Mouse (Mus musculus): ENCODE results near the gene Il1r2. TPM values are rescaled to one million over a fixed set of nuclear protein-coding genes. Genes with fewer than 3 reads are reported as not detected.

The Il1r2 gene
- polyA plus RNA-seq, 1 experiment = 1.2 TPM

DNA sequence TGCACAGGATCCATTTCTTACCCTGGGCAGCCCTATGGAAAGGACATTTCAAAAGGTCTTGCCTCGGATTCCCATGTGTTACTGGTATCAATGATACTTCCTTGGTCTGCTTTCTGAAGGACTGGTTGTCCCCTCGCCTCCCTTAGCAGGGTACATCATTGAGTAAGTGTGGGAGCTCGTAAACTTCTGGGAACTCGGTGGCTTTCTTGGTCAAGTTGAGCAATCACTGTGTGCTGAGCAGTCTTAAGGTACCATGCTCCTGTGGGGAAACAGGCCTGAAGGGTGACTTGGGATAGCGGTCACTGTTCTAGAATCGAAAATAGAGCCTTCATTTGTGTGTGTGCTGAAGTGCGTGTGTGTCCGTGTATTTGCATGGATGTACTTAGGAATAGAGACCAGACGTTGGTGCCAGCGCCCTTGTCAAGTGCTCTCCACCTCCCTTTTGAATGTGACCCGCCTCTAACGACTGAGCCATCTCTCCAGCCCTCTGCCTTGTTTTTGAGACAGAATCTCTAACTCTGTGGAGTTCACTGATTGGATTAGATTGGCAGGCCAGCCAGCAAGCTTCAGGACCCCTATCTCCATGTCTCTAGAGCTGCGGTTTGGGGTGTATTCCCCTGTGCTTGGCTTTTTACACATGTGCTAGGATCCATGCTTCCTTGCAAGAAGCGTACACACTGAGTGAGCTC is 43.4 kb upstream of the Il1r2 start:
- no peak overlapping the region for H3K4me3 ChIP-seq (ENCODE audit: low read depth, low read length)
- no peaks in the 10 kb centered on the region for H3K27me3 ChIP-seq (ENCODE audit: control insufficient read depth, insufficient read depth, low read length)
- no peak for TF ChIP-seq CTCF (IDR thresholded peaks at IDR 0.05; ENCODE audit: extremely low read depth, insufficient read length, insufficient replicate concordance, low read depth, low read length)
- no peak for TF ChIP-seq POLR2A (IDR thresholded peaks at IDR 0.05; ENCODE audit: low read depth, low read length)
- no peaks in the 10 kb centered on the region for H3K4me1 ChIP-seq (ENCODE audit: control insufficient read depth, insufficient read depth, insufficient read length, low read length)
- no peak overlapping the region for H3K27ac ChIP-seq (ENCODE audit: insufficient read depth, low read depth, low read length)
- H3K36me3 ChIP-seq (ENCODE audit: control insufficient read depth, insufficient read depth, low read length) = peaks cover 5% of the 10 kb centered on the region
- WGBS = 80% methylated on average over 14 of the region's 14 CpGs

DNA sequence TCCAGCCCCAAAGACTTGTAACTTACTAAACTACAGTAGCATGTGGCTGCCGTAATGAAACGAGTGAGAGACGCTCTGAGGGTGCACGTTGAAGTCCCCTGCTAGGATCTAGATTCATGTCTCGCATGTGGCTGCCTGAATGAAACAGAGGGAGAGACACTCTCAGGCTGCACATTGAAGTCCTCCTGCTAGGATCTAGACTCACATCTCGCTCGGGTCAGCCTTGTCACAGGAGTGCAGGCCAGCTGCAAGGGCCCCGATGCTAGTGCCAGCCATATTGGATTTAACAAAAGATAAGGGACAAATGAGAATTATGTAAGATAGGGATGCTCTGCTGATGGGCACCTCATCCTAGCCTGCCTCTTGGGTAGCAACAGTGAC is 42.9 kb upstream of the Il1r2 start:
- WGBS = 91% methylated on average over 8 of the region's 8 CpGs
- TF ChIP-seq POLR2A (IDR thresholded peaks at IDR 0.05; ENCODE audit: low read depth, low read length) (no peak), CTCF (IDR thresholded peaks at IDR 0.05; ENCODE audit: extremely low read depth, insufficient read length, insufficient replicate concordance, low read depth, low read length) (no peak)

DNA sequence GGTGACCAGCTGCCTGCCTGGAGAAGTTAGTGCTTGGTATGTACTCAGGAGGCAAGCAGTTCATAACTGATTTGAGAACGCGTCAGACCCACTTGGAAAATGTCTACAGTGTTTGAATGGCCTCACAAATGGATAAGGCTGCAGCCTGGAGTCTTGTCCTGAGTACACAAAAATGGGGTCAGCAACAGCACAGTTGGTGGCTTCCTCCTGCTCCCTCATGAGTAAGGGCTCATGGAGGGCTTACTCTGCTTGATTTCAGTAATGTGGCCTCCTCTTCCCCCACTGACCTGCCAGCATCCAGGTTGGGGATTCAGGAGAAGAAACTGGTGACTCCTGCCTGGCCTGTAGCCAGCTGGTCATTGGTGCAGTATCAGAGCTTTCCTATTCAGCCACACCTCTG is 42.3 kb upstream of the Il1r2 start:
- H3K4me1 ChIP-seq (ENCODE audit: control insufficient read depth, insufficient read depth, insufficient read length, low read length) = no peaks in the 10 kb centered on the region
- 61% methylated on average over 2 of the region's 2 CpGs for WGBS
- H3K27ac ChIP-seq (ENCODE audit: insufficient read depth, low read depth, low read length) = no peak overlapping the region
- no peaks in the 10 kb centered on the region for H3K27me3 ChIP-seq (ENCODE audit: control insufficient read depth, insufficient read depth, low read length)
- no peak overlapping the region for H3K4me3 ChIP-seq (ENCODE audit: low read depth, low read length)
- H3K36me3 ChIP-seq (ENCODE audit: control insufficient read depth, insufficient read depth, low read length) = no peaks in the 10 kb centered on the region; the same call in 1 of the 2 replicates
- TF ChIP-seq POLR2A (IDR thresholded peaks at IDR 0.05; ENCODE audit: low read depth, low read length) (no peak), CTCF (IDR thresholded peaks at IDR 0.05; ENCODE audit: extremely low read depth, insufficient read length, insufficient replicate concordance, low read depth, low read length) (no peak)

More for the DNA sequence above, 42.9 kb upstream of the Il1r2 start:
- H3K36me3 ChIP-seq (ENCODE audit: control insufficient read depth, insufficient read depth, low read length) = peaks cover 3% of the 10 kb centered on the region; the same call in 1 of the 2 replicates
- no peaks in the 10 kb centered on the region for H3K4me1 ChIP-seq (ENCODE audit: control insufficient read depth, insufficient read depth, insufficient read length, low read length)
- H3K27ac ChIP-seq (ENCODE audit: insufficient read depth, low read depth, low read length) = no peak overlapping the region
- H3K4me3 ChIP-seq (ENCODE audit: low read depth, low read length) = no peak overlapping the region
- no peaks in the 10 kb centered on the region for H3K27me3 ChIP-seq (ENCODE audit: control insufficient read depth, insufficient read depth, low read length)

GRCm38 (mm10) chr1:40033315-40033714 is 40.6 kb upstream of the Il1r2 start:
- no peaks in the 10 kb centered on the region for H3K4me1 ChIP-seq (ENCODE audit: control insufficient read depth, insufficient read depth, insufficient read length, low read length)
- TF ChIP-seq POLR2A (IDR thresholded peaks at IDR 0.05; ENCODE audit: low read depth, low read length) (no peak), CTCF (IDR thresholded peaks at IDR 0.05; ENCODE audit: extremely low read depth, insufficient read length, insufficient replicate concordance, low read depth, low read length) (no peak)
- 45% methylated on average over 4 of the region's 4 CpGs for WGBS
- no peak overlapping the region for H3K27ac ChIP-seq (ENCODE audit: insufficient read depth, low read depth, low read length)
- H3K36me3 ChIP-seq (ENCODE audit: control insufficient read depth, insufficient read depth, low read length) = no peaks in the 10 kb centered on the region
- no peak overlapping the region for H3K4me3 ChIP-seq (ENCODE audit: low read depth, low read length)
- H3K27me3 ChIP-seq (ENCODE audit: control insufficient read depth, insufficient read depth, low read length) = no peaks in the 10 kb centered on the region

DNA sequence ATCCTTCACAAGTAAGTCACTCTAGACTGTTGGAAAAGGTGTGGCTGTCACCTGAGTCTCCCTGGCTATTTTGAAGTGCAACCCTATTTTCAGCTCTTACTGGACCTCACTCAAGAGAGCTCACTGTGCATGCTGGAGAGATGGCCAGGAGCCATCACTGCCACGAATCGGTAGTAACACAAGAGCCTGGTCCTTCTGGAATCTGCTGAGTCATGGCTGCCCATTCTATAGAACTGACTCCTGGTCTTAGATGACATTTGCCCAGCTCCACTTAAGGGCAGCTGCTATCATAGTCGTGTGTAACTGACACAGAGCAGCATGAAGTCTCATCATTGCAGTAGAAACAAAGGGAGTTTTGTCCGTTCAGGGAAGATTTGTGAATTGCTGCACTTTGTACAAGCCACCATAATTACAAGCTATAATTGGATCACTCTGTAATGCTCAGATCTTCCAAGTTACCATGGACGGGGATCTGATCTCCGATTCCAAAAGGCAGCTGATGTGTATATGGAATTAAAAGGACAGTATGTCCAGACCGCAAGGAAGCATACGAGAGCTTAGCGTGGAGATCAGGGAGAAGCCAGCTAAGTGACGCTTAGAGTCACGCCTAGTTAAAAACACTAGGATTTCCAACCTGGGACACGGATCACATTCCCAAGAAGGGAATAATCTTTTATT is 40.0 kb upstream of the Il1r2 start:
- H3K27ac ChIP-seq (ENCODE audit: insufficient read depth, low read depth, low read length) = no peak overlapping the region
- no peak overlapping the region for H3K4me3 ChIP-seq (ENCODE audit: low read depth, low read length)
- H3K4me1 ChIP-seq (ENCODE audit: control insufficient read depth, insufficient read depth, insufficient read length, low read length) = no peaks in the 10 kb centered on the region
- no peaks in the 10 kb centered on the region for H3K36me3 ChIP-seq (ENCODE audit: control insufficient read depth, insufficient read depth, low read length)
- 53% methylated on average over 12 of the region's 12 CpGs for WGBS
- no peak for TF ChIP-seq CTCF (IDR thresholded peaks at IDR 0.05; ENCODE audit: extremely low read depth, insufficient read length, insufficient replicate concordance, low read depth, low read length)
- TF ChIP-seq POLR2A (IDR thresholded peaks at IDR 0.05; ENCODE audit: low read depth, low read length) = no peak
- no peaks in the 10 kb centered on the region for H3K27me3 ChIP-seq (ENCODE audit: control insufficient read depth, insufficient read depth, low read length)

DNA sequence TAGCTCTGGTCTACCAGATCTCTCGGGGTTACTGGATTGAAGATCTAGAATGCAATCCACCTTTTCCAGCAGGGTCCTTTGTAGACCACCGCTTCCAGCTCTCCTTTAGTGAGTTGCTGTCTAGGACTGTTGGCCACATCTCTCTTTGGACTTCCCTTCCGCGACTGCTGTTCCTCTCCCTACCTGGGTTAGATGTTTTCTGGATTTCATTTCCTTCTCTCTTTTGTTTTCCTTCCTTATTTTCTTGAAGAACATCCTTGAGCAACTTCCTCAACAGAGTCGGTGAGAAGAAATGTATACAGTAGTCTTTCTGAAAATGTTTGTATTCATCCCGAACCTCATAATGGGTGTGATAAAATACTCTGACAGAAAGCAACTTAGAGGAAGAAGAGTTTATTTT is 36.0 kb upstream of the Il1r2 start:
- Histone ChIP-seq H3K27me3 (ENCODE audit: control insufficient read depth, insufficient read depth, low read length) (no peaks in the 10 kb centered on the region), H3K4me1 (ENCODE audit: control insufficient read depth, insufficient read depth, insufficient read length, low read length) (no peaks in the 10 kb centered on the region), H3K36me3 (ENCODE audit: control insufficient read depth, insufficient read depth, low read length) (no peaks in the 10 kb centered on the region), H3K4me3 (ENCODE audit: low read depth, low read length) (no peak overlapping the region), H3K27ac (ENCODE audit: insufficient read depth, low read depth, low read length) (no peak overlapping the region)
- WGBS = 83% methylated on average over 6 of the region's 6 CpGs
- TF ChIP-seq CTCF (IDR thresholded peaks at IDR 0.05; ENCODE audit: extremely low read depth, insufficient read length, insufficient replicate concordance, low read depth, low read length) = no peak

DNA sequence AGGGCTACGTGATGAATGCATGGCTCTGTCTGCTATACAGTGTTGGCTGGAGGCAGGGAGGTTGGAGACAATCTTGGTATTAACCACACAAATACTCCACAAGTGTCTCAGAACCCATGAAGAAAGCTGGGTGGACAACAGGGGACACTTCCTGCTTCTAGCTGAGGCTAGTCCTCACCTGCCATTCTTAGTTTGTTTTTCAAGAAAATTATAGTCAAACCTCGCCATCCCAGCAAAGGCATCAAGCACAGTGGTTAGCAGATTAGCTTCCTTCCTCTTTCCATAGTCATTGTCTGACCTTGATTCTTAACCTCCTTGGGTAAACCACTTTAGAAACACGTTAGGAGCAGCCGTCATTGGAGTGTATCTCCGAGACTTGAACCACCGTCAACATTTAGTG is 28.2 kb upstream of the Il1r2 start:
- no peaks in the 10 kb centered on the region for H3K4me1 ChIP-seq (ENCODE audit: control insufficient read depth, insufficient read depth, insufficient read length, low read length)
- H3K36me3 ChIP-seq (ENCODE audit: control insufficient read depth, insufficient read depth, low read length) = no peaks in the 10 kb centered on the region
- no peak for TF ChIP-seq CTCF (IDR thresholded peaks at IDR 0.05; ENCODE audit: extremely low read depth, insufficient read length, insufficient replicate concordance, low read depth, low read length)
- no peak for TF ChIP-seq POLR2A (IDR thresholded peaks at IDR 0.05; ENCODE audit: low read depth, low read length)
- WGBS = 54% methylated on average over 6 of the region's 6 CpGs
- H3K4me3 ChIP-seq (ENCODE audit: low read depth, low read length) = no peak overlapping the region
- H3K27ac ChIP-seq (ENCODE audit: insufficient read depth, low read depth, low read length) = no peak overlapping the region
- no peaks in the 10 kb centered on the region for H3K27me3 ChIP-seq (ENCODE audit: control insufficient read depth, insufficient read depth, low read length)
